Mouse (Mus musculus) heart, adult 2 months (tissue): ENCODE measurements around the gene Tldc1. TPM values are rescaled to one million over a fixed set of nuclear protein-coding genes. Genes with fewer than 3 reads are reported as not detected.

Experiments used
- DNase-seq, 2 experiments: peaks; one replicate each; pipeline ENCODE4 v3.0.0; 2021
- H3K27ac ChIP-seq: fragments of 200-600 bp; 2 replicates; pipeline ENCODE4 v1.8.1; 2022
- H3K27me3 ChIP-seq: fragments of 200-500 bp; 2 replicates; pipeline ENCODE4 v1.6.1; 2012; ENCODE audit warnings: mild to moderate bottlenecking, low read length, inconsistent platforms, mixed read lengths; ENCODE audit not compliant: control insufficient read depth, insufficient read depth
- H3K36me3 ChIP-seq: fragments of 200-500 bp; 2 replicates; pipeline ENCODE4 v1.6.1; 2012; ENCODE audit warnings: low read length, inconsistent platforms; ENCODE audit not compliant: control insufficient read depth, insufficient read depth
- H3K4me1 ChIP-seq: fragments of 200-500 bp; 2 replicates; pipeline ENCODE4 v1.6.1; 2011; ENCODE audit warnings: low read length; ENCODE audit not compliant: control insufficient read depth, insufficient read depth
- H3K4me3 ChIP-seq: fragments of 200-600 bp; 2 replicates; pipeline ENCODE4 v1.8.1; 2022
- H3K79me2 ChIP-seq: fragments of 200-500 bp; replicated peaks from 2 replicates; pipeline ENCODE4 v1.6.1; 2012; ENCODE audit warnings: mild to moderate bottlenecking, inconsistent platforms, low read length, moderate library complexity, mixed read lengths; ENCODE audit not compliant: control insufficient read depth, insufficient read depth
- H3K9ac ChIP-seq: fragments of 200-500 bp; 2 replicates; pipeline ENCODE4 v1.6.1; 2012; ENCODE audit warnings: low read depth, mild to moderate bottlenecking, control low read depth, inconsistent platforms, low read length, mixed read lengths
- CTCF ChIP-seq: fragments of 200-600 bp; IDR thresholded peaks from 2 replicates; pipeline ENCODE4 v1.8.1; 2022; ENCODE audit warnings: antibody characterized with exemption, mild to moderate bottlenecking, moderate library complexity
- EP300 ChIP-seq: fragments of 200-500 bp; IDR thresholded peaks from 2 replicates; pipeline ENCODE4 v1.6.1; 2011; ENCODE audit warnings: low read depth, low read length, control low read depth; ENCODE audit not compliant: insufficient read depth
- POLR2A ChIP-seq: fragments of 200-500 bp; IDR thresholded peaks from 2 replicates; pipeline ENCODE4 v1.6.1; 2011; ENCODE audit warnings: mild to moderate bottlenecking, low read depth, low read length, control low read depth; ENCODE audit not compliant: insufficient read depth
- WGBS: fragments of 180-500 bp; shearing (Covaris S2); methylation state at CpG from one replicate; pipeline ENCODE4 v1.1.7; 2018; 5-methylcytosine and 5-hydroxymethylcytosine counted together
- intact Hi-C: fragments of 180-260 bp; cut with DNase I; formaldehyde crosslinking; loops from one replicate; pipeline ENCODE4 v1.15.1; 2025
- polyA plus RNA-seq: library from polyadenylated mRNA; depleted of rRNA; stranded (reverse); fragments of >200 nt; gene quantifications from 2 replicates; pipeline ENCODE4 v1.2.3, GENCODE M21; 2012
- total RNA-seq, 2 experiments: library from RNA; stranded (reverse); gene quantifications; 2 replicates each; pipeline ENCODE4 v1.2.3; 2021

The Tldc1 gene
- total and polyA plus RNA-seq, 3 experiments = 11.3 to 14.6 (median 11.3) TPM

- no peaks in the 10 kb centered on the region for H3K79me2 ChIP-seq
- no peaks in the 10 kb centered on the region for H3K36me3 ChIP-seq
- no peaks in the 10 kb centered on the region for H3K4me1 ChIP-seq
- H3K9ac ChIP-seq = no peak overlapping the region
- no peaks in the 10 kb centered on the region for H3K27me3 ChIP-seq
- WGBS = 83% methylated on average over 9 of the region's 9 CpGs
- intact Hi-C loops = no loop called here
- TF ChIP-seq POLR2A = no peak
- no peak for TF ChIP-seq CTCF
- no peak for TF ChIP-seq EP300
- DNase-seq = no peak
- no peak overlapping the region for H3K4me3 ChIP-seq
- H3K27ac ChIP-seq = no peak overlapping the region
Measured at GRCm38 (mm10) chr8:119788607-119789381, 10.6 kb upstream of the Tldc1 start.

DNA sequence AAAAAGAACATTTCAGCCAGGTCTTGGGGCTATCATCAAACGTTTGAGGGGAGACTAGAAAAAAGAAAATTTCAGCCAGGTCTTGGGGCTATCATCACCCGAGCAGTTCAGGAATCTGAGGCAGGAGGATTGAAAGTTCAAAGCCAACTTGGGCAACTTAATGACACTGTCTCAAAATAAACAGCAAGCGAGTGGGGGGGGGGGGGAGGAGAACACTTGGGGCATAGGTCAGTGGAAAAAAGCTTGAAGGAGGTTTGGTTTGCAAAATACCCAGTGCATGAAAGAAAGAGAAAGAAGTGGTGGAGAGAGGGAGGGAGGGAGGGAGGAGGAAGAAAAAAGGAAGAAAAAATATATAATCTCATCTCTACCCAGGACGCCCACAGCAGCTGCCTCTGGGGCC, 9.1 kb upstream of the Tldc1 start:
- no peak overlapping the region for H3K4me3 ChIP-seq
- no peak overlapping the region for H3K9ac ChIP-seq
- H3K27me3 ChIP-seq = no peaks in the 10 kb centered on the region
- no peaks in the 10 kb centered on the region for H3K36me3 ChIP-seq
- 62% methylated on average over 4 of the region's 4 CpGs for WGBS
- no peak for TF ChIP-seq CTCF
- no peak for TF ChIP-seq EP300
- TF ChIP-seq POLR2A = no peak
- intact Hi-C loops = no loop called here
- H3K27ac ChIP-seq = no peak overlapping the region
- no peaks in the 10 kb centered on the region for H3K79me2 ChIP-seq
- H3K4me1 ChIP-seq = no peaks in the 10 kb centered on the region
- DNase-seq = no peak

DNA sequence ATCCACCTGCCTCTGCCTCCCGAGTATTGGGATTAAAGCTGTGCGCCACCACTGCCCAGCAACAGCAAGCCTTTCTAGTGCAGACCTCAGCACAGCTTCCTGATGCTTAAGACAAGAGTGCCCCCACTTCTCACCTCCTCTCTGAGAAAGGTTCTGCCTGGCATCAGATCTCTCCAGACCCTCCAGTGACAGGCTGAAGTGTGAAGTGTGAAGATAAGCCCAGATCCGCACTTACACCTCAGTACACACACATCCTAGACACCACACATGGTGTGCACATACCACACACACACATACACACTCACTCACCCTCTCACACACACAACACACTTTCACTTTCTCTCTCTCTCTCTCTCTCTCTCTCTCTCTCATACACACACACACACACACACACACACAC, 8.7 kb upstream of the Tldc1 start:
- no peak for DNase-seq
- H3K36me3 ChIP-seq = no peaks in the 10 kb centered on the region
- no peak overlapping the region for H3K4me3 ChIP-seq
- H3K9ac ChIP-seq = no peak overlapping the region
- H3K27ac ChIP-seq = no peak overlapping the region
- no peaks in the 10 kb centered on the region for H3K4me1 ChIP-seq
- 74% methylated on average over 3 of the region's 3 CpGs for WGBS
- TF ChIP-seq EP300 (no peak), POLR2A (no peak), CTCF (no peak)
- intact Hi-C loops = no loop called here
- no peaks in the 10 kb centered on the region for H3K79me2 ChIP-seq
- H3K27me3 ChIP-seq = no peaks in the 10 kb centered on the region

GRCm38 (mm10) chr8:119785764-119786405, 7.7 kb upstream of the Tldc1 start:
- 69% methylated on average over 18 of the region's 18 CpGs for WGBS
- Histone ChIP-seq H3K9ac (no peak overlapping the region), H3K27me3 (no peaks in the 10 kb centered on the region), H3K79me2 (no peaks in the 10 kb centered on the region), H3K4me3 (no peak overlapping the region), H3K27ac (no peak overlapping the region), H3K36me3 (no peaks in the 10 kb centered on the region), H3K4me1 (no peaks in the 10 kb centered on the region)
- TF ChIP-seq CTCF (no peak), POLR2A (no peak), EP300 (no peak)
- DNase-seq = no peak
- intact Hi-C loops = no loop called here

GRCm38 (mm10) chr8:119784676-119785075, 6.5 kb upstream of the Tldc1 start:
- Histone ChIP-seq H3K4me3 (no peak overlapping the region), H3K79me2 (no peaks in the 10 kb centered on the region), H3K27me3 (no peaks in the 10 kb centered on the region), H3K36me3 (no peaks in the 10 kb centered on the region), H3K27ac (no peak overlapping the region), H3K9ac (no peak overlapping the region), H3K4me1 (no peaks in the 10 kb centered on the region)
- 77% methylated on average over 7 of the region's 7 CpGs for WGBS
- DNase-seq = no peak
- no peak for TF ChIP-seq POLR2A
- TF ChIP-seq EP300 = no peak
- TF ChIP-seq CTCF = no peak
- intact Hi-C loops = no loop called here

- Histone ChIP-seq H3K27me3 (no peaks in the 10 kb centered on the region), H3K79me2 (no peaks in the 10 kb centered on the region), H3K36me3 (no peaks in the 10 kb centered on the region), H3K9ac (no peak overlapping the region), H3K4me1 (no peaks in the 10 kb centered on the region), H3K4me3 (no peak overlapping the region), H3K27ac (no peak overlapping the region)
- WGBS = 65% methylated on average over 9 of the region's 9 CpGs
- peak in 1 of 2 experiments; percentile 51 for DNase-seq
- TF ChIP-seq CTCF (no peak), POLR2A (no peak), EP300 (no peak)
- intact Hi-C loops = no loop called here
Measured at GRCm38 (mm10) chr8:119784141-119784574, 5.9 kb upstream of the Tldc1 start.
